Mouse (Mus musculus): ENCODE data around the gene Atp6v1d. TPM values are rescaled to one million over a fixed set of nuclear protein-coding genes. Genes with fewer than 3 reads are reported as not detected.

Gene Atp6v1d
- 32.8 and 52.6 TPM in 2 replicates for polyA plus RNA-seq (2012; rRNA removed)

GRCm38 (mm10) chr12:78861496-78862253, at the start of gene Atp6v1d, which contains the start of gene Eif2s1:
Gene Atp6v1d (minus strand): TSS chr12:78861638.
Gene Eif2s1 (plus strand): TSS chr12:78861819.
- WGBS, result under 1% methylated on average over 55 of the region's 55 CpGs
- H3K36me3 ChIP-seq (ENCODE audit: control insufficient read depth, insufficient read depth, low read length), result no peaks in the 10 kb centered on the region
- TF ChIP-seq CTCF (conservative IDR thresholded peaks at IDR 0.05; ENCODE audit: insufficient read depth, insufficient read length, low read depth, low read length), result peak; percentile 75
- peak; percentile 66 for TF ChIP-seq POLR2A (IDR thresholded peaks at IDR 0.05; ENCODE audit: low read depth, low read length)
- H3K27me3 ChIP-seq (replicated peaks; ENCODE audit: control insufficient read depth, insufficient read depth, low read length), result no peaks in the 10 kb centered on the region
- peak within 1 kb of the TSS; percentile 93 for H3K27ac ChIP-seq (ENCODE audit: insufficient read depth, low read depth, low read length)
- peaks cover 13% of the 10 kb centered on the region for H3K4me1 ChIP-seq (ENCODE audit: control insufficient read depth, insufficient read depth, low read length)
- DNase-seq, result peak; percentile 100
- H3K4me3 ChIP-seq (ENCODE audit: insufficient read depth, low read depth, low read length), result peak within 1 kb of the TSS; percentile 84

- Histone ChIP-seq H3K4me3 (ENCODE audit: insufficient read depth, low read depth, low read length) (no peak overlapping the region), H3K36me3 (ENCODE audit: control insufficient read depth, insufficient read depth, low read length) (no peaks in the 10 kb centered on the region), H3K27ac (ENCODE audit: insufficient read depth, low read depth, low read length) (no peak overlapping the region), H3K4me1 (ENCODE audit: control insufficient read depth, insufficient read depth, low read length) (0 out of 2 replicates have a peak, but pooled peaks cover 6% of the 10 kb centered on the region), H3K27me3 (replicated peaks; ENCODE audit: control insufficient read depth, insufficient read depth, low read length) (no peaks in the 10 kb centered on the region; the same call in 1 of the 2 replicates)
- TF ChIP-seq POLR2A (IDR thresholded peaks at IDR 0.05; ENCODE audit: low read depth, low read length), result no peak
- no peak for TF ChIP-seq CTCF (conservative IDR thresholded peaks at IDR 0.05; ENCODE audit: insufficient read depth, insufficient read length, low read depth, low read length)
- 40% methylated on average over 16 of the region's 16 CpGs for WGBS
- DNase-seq, result no peak
Observed at GRCm38 (mm10) chr12:78910684-78911461, 49.4 kb upstream of the Atp6v1d start.

- WGBS, result 91% methylated on average over 6 of the region's 6 CpGs
- no peak for DNase-seq
- no peaks in the 10 kb centered on the region; the same call in 1 of the 2 replicates for H3K27me3 ChIP-seq (replicated peaks; ENCODE audit: control insufficient read depth, insufficient read depth, low read length)
- no peak overlapping the region for H3K27ac ChIP-seq (ENCODE audit: insufficient read depth, low read depth, low read length)
- no peak for TF ChIP-seq CTCF (conservative IDR thresholded peaks at IDR 0.05; ENCODE audit: insufficient read depth, insufficient read length, low read depth, low read length)
- TF ChIP-seq POLR2A (IDR thresholded peaks at IDR 0.05; ENCODE audit: low read depth, low read length), result no peak
- no peak overlapping the region for H3K4me3 ChIP-seq (ENCODE audit: insufficient read depth, low read depth, low read length)
- H3K4me1 ChIP-seq (ENCODE audit: control insufficient read depth, insufficient read depth, low read length), result 0 out of 2 replicates have a peak, but pooled peaks cover 6% of the 10 kb centered on the region
- H3K36me3 ChIP-seq (ENCODE audit: control insufficient read depth, insufficient read depth, low read length), result no peaks in the 10 kb centered on the region
Observed at GRCm38 (mm10) chr12:78908081-78908605, 46.7 kb upstream of the Atp6v1d start.

- Histone ChIP-seq H3K27me3 (replicated peaks; ENCODE audit: control insufficient read depth, insufficient read depth, low read length) (no peaks in the 10 kb centered on the region; the same call in 1 of the 2 replicates), H3K4me3 (ENCODE audit: insufficient read depth, low read depth, low read length) (peak within 1 kb of the TSS; percentile 41), H3K27ac (ENCODE audit: insufficient read depth, low read depth, low read length) (no peak within 1 kb of the TSS), H3K4me1 (ENCODE audit: control insufficient read depth, insufficient read depth, low read length) (0 out of 2 replicates have a peak, but pooled peaks cover 3% of the 10 kb centered on the region), H3K36me3 (ENCODE audit: control insufficient read depth, insufficient read depth, low read length) (no peaks in the 10 kb centered on the region)
- 3% methylated on average over 38 of the region's 38 CpGs for WGBS
- TF ChIP-seq CTCF (conservative IDR thresholded peaks at IDR 0.05; ENCODE audit: insufficient read depth, insufficient read length, low read depth, low read length), result no peak; the same call in 1 of the 2 replicates
- TF ChIP-seq POLR2A (IDR thresholded peaks at IDR 0.05; ENCODE audit: low read depth, low read length), result no peak
- DNase-seq, result peak; percentile 85
Observed at GRCm38 (mm10) chr12:78906707-78907162, 45.3 kb upstream of the Atp6v1d start, which contains the start of gene Plek2. Gene Plek2 (minus strand): TSS chr12:78906964.

- no peak for DNase-seq
- H3K27me3 ChIP-seq (replicated peaks; ENCODE audit: control insufficient read depth, insufficient read depth, low read length), result no peaks in the 10 kb centered on the region
- no peak overlapping the region for H3K4me3 ChIP-seq (ENCODE audit: insufficient read depth, low read depth, low read length)
- 93% methylated on average over 6 of the region's 7 CpGs for WGBS
- H3K4me1 ChIP-seq (ENCODE audit: control insufficient read depth, insufficient read depth, low read length), result no peaks in the 10 kb centered on the region
- no peaks in the 10 kb centered on the region for H3K36me3 ChIP-seq (ENCODE audit: control insufficient read depth, insufficient read depth, low read length)
- no peak overlapping the region for H3K27ac ChIP-seq (ENCODE audit: insufficient read depth, low read depth, low read length)
- TF ChIP-seq POLR2A (IDR thresholded peaks at IDR 0.05; ENCODE audit: low read depth, low read length) (no peak), CTCF (conservative IDR thresholded peaks at IDR 0.05; ENCODE audit: insufficient read depth, insufficient read length, low read depth, low read length) (no peak)
Observed at GRCm38 (mm10) chr12:78904499-78904898, 43.1 kb upstream of the Atp6v1d start.

GRCm38 (mm10) chr12:78903313-78903712, 41.9 kb upstream of the Atp6v1d start:
- Histone ChIP-seq H3K4me3 (ENCODE audit: insufficient read depth, low read depth, low read length) (no peak overlapping the region), H3K27ac (ENCODE audit: insufficient read depth, low read depth, low read length) (no peak overlapping the region), H3K27me3 (replicated peaks; ENCODE audit: control insufficient read depth, insufficient read depth, low read length) (no peaks in the 10 kb centered on the region), H3K36me3 (ENCODE audit: control insufficient read depth, insufficient read depth, low read length) (no peaks in the 10 kb centered on the region), H3K4me1 (ENCODE audit: control insufficient read depth, insufficient read depth, low read length) (no peaks in the 10 kb centered on the region)
- DNase-seq, result no peak
- TF ChIP-seq CTCF (conservative IDR thresholded peaks at IDR 0.05; ENCODE audit: insufficient read depth, insufficient read length, low read depth, low read length) (no peak), POLR2A (IDR thresholded peaks at IDR 0.05; ENCODE audit: low read depth, low read length) (no peak)
- WGBS, result 85% methylated on average over 4 of the region's 4 CpGs
